Mouse (Mus musculus) MEL (cell line): Measurements from ENCODE around the gene Fbxo48. TPM values are rescaled to one million over a fixed set of nuclear protein-coding genes. Genes with fewer than 3 reads are reported as not detected.

Experiments
- DNase-seq: peaks from one replicate; pipeline ENCODE4 v3.0.0; 2011; ENCODE audit warnings: low read depth, low spot score
- H3K27ac ChIP-seq: 2 replicates; pipeline ENCODE4 v1.5.1; 2012; ENCODE audit warnings: low read depth, mild to moderate bottlenecking, control low read depth, low read length, moderate library complexity; ENCODE audit not compliant: control insufficient read depth
- H3K27me3 ChIP-seq, 2 experiments: fragments of 150-350 bp in 1 of 2; sonication (generic) in 1 of 2; 2 replicates each; pipeline ENCODE4 v1.6.1; 2012; ENCODE audit warnings: low read length in 2 of 2, mild to moderate bottlenecking in 2 of 2, improper control_type of control experiment in 1 of 2, moderate library complexity in 1 of 2; ENCODE audit not compliant: insufficient read depth in 2 of 2, control insufficient read depth in 1 of 2
- H3K36me3 ChIP-seq, 2 experiments: 2 replicates each; pipeline ENCODE4 v1.6.1; 2012 to 2014; ENCODE audit warnings: low read length in 2 of 2, improper control_type of control experiment in 1 of 2, inconsistent platforms in 1 of 2, mild to moderate bottlenecking in 1 of 2; ENCODE audit not compliant: insufficient read depth in 2 of 2, control insufficient read depth in 1 of 2
- H3K4me1 ChIP-seq, 2 experiments: fragments of 150-350 bp in 1 of 2; sonication (generic) in 1 of 2; 2 replicates each; pipeline ENCODE4 v1.6.1; 2012; ENCODE audit warnings: low read length in 2 of 2, improper control_type of control experiment in 1 of 2, mild to moderate bottlenecking in 1 of 2; ENCODE audit not compliant: insufficient read depth in 2 of 2, control insufficient read depth in 1 of 2
- H3K4me3 ChIP-seq, 2 experiments: fragments of 150-350 bp in 1 of 2; sonication (generic) in 1 of 2; 2 replicates each; pipeline ENCODE4 v1.5.1; 2012; ENCODE audit warnings: low read depth in 2 of 2, low read length in 2 of 2, mild to moderate bottlenecking in 2 of 2, moderate library complexity in 2 of 2, control low read depth in 1 of 2, improper control_type of control experiment in 1 of 2; ENCODE audit not compliant: control insufficient read depth in 1 of 2, insufficient read depth in 1 of 2
- H3K79me2 ChIP-seq: 2 replicates; pipeline ENCODE4 v1.6.1; 2012; ENCODE audit warnings: mild to moderate bottlenecking, low read length, moderate library complexity; ENCODE audit not compliant: control insufficient read depth, poor library complexity, insufficient read depth
- H3K9ac ChIP-seq: 2 replicates; pipeline ENCODE4 v1.6.1; 2012; ENCODE audit warnings: low read depth, mild to moderate bottlenecking, control low read depth, low read length, moderate library complexity; ENCODE audit not compliant: control insufficient read depth, poor library complexity, severe bottlenecking
- H3K9me3 ChIP-seq: fragments of 150-350 bp; sonication (generic); replicated peaks from 2 replicates; pipeline ENCODE4 v1.6.1; 2012; ENCODE audit warnings: mild to moderate bottlenecking, low read length, improper control_type of control experiment, moderate library complexity; ENCODE audit not compliant: insufficient read depth
- BHLHE40 ChIP-seq: IDR thresholded peaks from 2 replicates; pipeline ENCODE4 v1.6.1; 2012; ENCODE audit warnings: low read depth, mild to moderate bottlenecking, inconsistent platforms, low read length, improper control_type of control experiment, borderline replicate concordance
- CHD1 ChIP-seq: IDR thresholded peaks from 2 replicates; pipeline ENCODE4 v1.6.1; 2012; ENCODE audit warnings: low read depth, mild to moderate bottlenecking, inconsistent platforms, low read length, improper control_type of control experiment
- CTCF ChIP-seq, 3 experiments: IDR thresholded peaks in 2 of 3; conservative IDR thresholded peaks in 1 of 3; 2 replicates each; pipeline ENCODE4 v1.5.1; 2011 to 2012; ENCODE audit warnings: low read length in 3 of 3, low read depth in 2 of 3, mild to moderate bottlenecking in 2 of 3, improper control_type of control experiment in 1 of 3, inconsistent platforms in 1 of 3, mixed read lengths in 1 of 3, moderate library complexity in 1 of 3; ENCODE audit not compliant: control insufficient read depth in 1 of 3, insufficient read depth in 1 of 3, poor library complexity in 1 of 3, severe bottlenecking in 1 of 3
- EP300 ChIP-seq, 2 experiments: IDR thresholded peaks; 2 replicates each; pipeline ENCODE4 v1.6.1; 2011; ENCODE audit warnings: improper control_type of control experiment in 2 of 2, low read length in 2 of 2, low read depth in 1 of 2, mild to moderate bottlenecking in 1 of 2
- GATA1 ChIP-seq: IDR thresholded peaks from 2 replicates; pipeline ENCODE4 v1.6.1; 2011; ENCODE audit warnings: low read depth, low read length, improper control_type of control experiment
- MAX ChIP-seq: IDR thresholded peaks from 2 replicates; pipeline ENCODE4 v1.6.1; 2011; ENCODE audit warnings: low read length, improper control_type of control experiment
- MAZ ChIP-seq: IDR thresholded peaks from 2 replicates; pipeline ENCODE4 v1.6.1; 2012; ENCODE audit warnings: low read depth, mild to moderate bottlenecking, inconsistent platforms, low read length, improper control_type of control experiment
- MEF2A ChIP-seq: IDR thresholded peaks from 2 replicates; pipeline ENCODE4 v1.6.1; 2014; ENCODE audit warnings: low read depth, mild to moderate bottlenecking, inconsistent platforms, low read length, improper control_type of control experiment; ENCODE audit not compliant: poor library complexity, insufficient replicate concordance, severe bottlenecking; ENCODE audit errors: extremely low read depth
- MXI1 ChIP-seq: IDR thresholded peaks from 2 replicates; pipeline ENCODE4 v1.6.1; 2011; ENCODE audit warnings: mild to moderate bottlenecking, low read depth, low read length, improper control_type of control experiment
- NELFE ChIP-seq: IDR thresholded peaks from 2 replicates; pipeline ENCODE4 v1.6.1; 2011; ENCODE audit warnings: low read depth, low read length, improper control_type of control experiment
- NRF1 ChIP-seq: IDR thresholded peaks from 2 replicates; pipeline ENCODE4 v1.6.1; 2014; ENCODE audit warnings: low read depth, mild to moderate bottlenecking, inconsistent platforms, low read length, improper control_type of control experiment, moderate library complexity; ENCODE audit not compliant: poor library complexity, insufficient read depth, severe bottlenecking
- POLR2A ChIP-seq, 2 experiments: IDR thresholded peaks; 2 replicates each; pipeline ENCODE4 v1.6.1; 2011 to 2012; ENCODE audit warnings: low read length in 2 of 2, mild to moderate bottlenecking in 2 of 2, control low read depth in 1 of 2, improper control_type of control experiment in 1 of 2, low read depth in 1 of 2, moderate library complexity in 1 of 2; ENCODE audit not compliant: control insufficient read depth in 1 of 2, insufficient read depth in 1 of 2, poor library complexity in 1 of 2
- POLR2AphosphoS5 ChIP-seq: IDR thresholded peaks from 2 replicates; pipeline ENCODE4 v1.6.1; 2012; ENCODE audit warnings: low read depth, borderline replicate concordance, mild to moderate bottlenecking, inconsistent platforms, low read length, moderate library complexity, mixed read lengths
- RAD21 ChIP-seq: IDR thresholded peaks from 2 replicates; pipeline ENCODE4 v1.6.1; 2011; ENCODE audit warnings: mild to moderate bottlenecking, low read depth, low read length, improper control_type of control experiment
- TAL1 ChIP-seq: IDR thresholded peaks from 2 replicates; pipeline ENCODE4 v1.6.1; 2012; ENCODE audit warnings: mild to moderate bottlenecking, inconsistent platforms, low read length, moderate library complexity, mixed read lengths
- TBP ChIP-seq: IDR thresholded peaks from 2 replicates; pipeline ENCODE4 v1.8.0; 2011; ENCODE audit warnings: low read depth, low read length, improper control_type of control experiment
- TCF12 ChIP-seq: IDR thresholded peaks from 2 replicates; pipeline ENCODE4 v1.6.1; 2014; ENCODE audit warnings: low read depth, mild to moderate bottlenecking, inconsistent platforms, low read length, improper control_type of control experiment, moderate library complexity
- ZC3H11A ChIP-seq: IDR thresholded peaks from 2 replicates; pipeline ENCODE4 v1.6.1; 2012; ENCODE audit warnings: low read depth, mild to moderate bottlenecking, inconsistent platforms, low read length, improper control_type of control experiment
- ZMIZ1 ChIP-seq: IDR thresholded peaks from 2 replicates; pipeline ENCODE4 v1.6.1; 2012; ENCODE audit warnings: low read depth, mild to moderate bottlenecking, inconsistent platforms, low read length, improper control_type of control experiment, moderate library complexity
- polyA plus RNA-seq, 2 experiments: library from polyadenylated mRNA; stranded (reverse) in 1 of 2; unstranded in 1 of 2; fragments of >175 nt in 1 of 2; fragments of >200 nt in 1 of 2; gene quantifications; 2 replicates each; pipeline versions ENCODE4 v1.2.1 to v1.2.4; 2012; ENCODE audit warnings: low replicate concordance in 2 of 2, low read depth in 1 of 2; ENCODE audit not compliant: insufficient read length in 2 of 2, insufficient read depth in 1 of 2, missing spikeins in 1 of 2
- total RNA-seq: library from RNA; depleted of rRNA; stranded (reverse); fragments of 300-350 nt; gene quantifications from 2 replicates; pipeline ENCODE4 v1.2.3, GENCODE M21; 2012

The Fbxo48 gene
- total and polyA plus RNA-seq, 3 experiments = 3.4 to 5.2 TPM; not detected in 1

DNA sequence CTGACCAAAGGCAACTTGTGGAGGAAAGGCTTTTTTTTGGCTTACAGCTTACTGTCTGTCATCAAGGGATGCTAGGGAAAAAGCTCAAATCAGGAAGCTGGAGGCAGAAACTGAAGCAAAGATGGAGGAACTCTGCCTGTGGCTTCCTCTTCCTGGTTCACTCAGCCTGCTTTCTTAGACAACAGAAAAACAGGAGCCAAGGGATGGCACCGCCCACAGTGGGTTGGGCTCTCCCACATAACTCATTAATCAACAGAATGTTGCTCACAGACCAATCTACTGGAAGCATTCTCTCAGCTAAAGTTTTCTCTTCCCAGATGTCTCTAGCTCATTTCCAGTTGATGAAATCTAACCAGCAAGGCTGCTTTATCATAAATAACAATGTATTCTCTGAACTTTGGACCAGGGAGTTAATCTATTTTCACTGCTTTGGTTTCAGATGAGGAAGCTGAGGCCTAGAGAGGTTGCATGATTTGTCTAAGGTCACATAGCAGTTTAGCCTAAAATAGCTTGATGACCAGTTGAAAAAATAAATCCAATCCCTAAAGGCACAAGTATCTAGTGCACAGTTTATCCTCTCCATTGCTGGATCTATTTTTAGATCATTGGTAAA, 43.6 kb upstream of the Fbxo48 start:
- peak; percentile 7 for DNase-seq
- H3K27ac ChIP-seq = no peak overlapping the region
- TF ChIP-seq POLR2AphosphoS5 (no peak), BHLHE40 (no peak), POLR2A (IDR thresholded peaks at IDR 0.05; ENCODE audit: control insufficient read depth in 1 of 2, insufficient read depth in 1 of 2, low read depth in 1 of 2, low read length in 2 of 2, poor library complexity in 1 of 2) (no peak), EP300 (IDR thresholded peaks at IDR 0.05; ENCODE audit: low read depth in 1 of 2, low read length in 2 of 2) (no peak), TCF12 (no peak), CTCF (IDR thresholded peaks at IDR 0.05 in 2 of 3, conservative IDR thresholded peaks at IDR 0.05 in 1 of 3; ENCODE audit: control insufficient read depth in 1 of 3, insufficient read depth in 1 of 3, low read depth in 2 of 3, low read length in 3 of 3, poor library complexity in 1 of 3, severe bottlenecking in 1 of 3) (no peak), TBP (no peak), NRF1 (no peak), TAL1 (no peak), MAX (no peak), MXI1 (no peak)
- no peaks in the 10 kb centered on the region for H3K4me1 ChIP-seq
- H3K9me3 ChIP-seq = no peaks in the 10 kb centered on the region
- H3K9ac ChIP-seq = no peak overlapping the region
- H3K27me3 ChIP-seq = peaks cover 3 to 7% of the 10 kb centered on the region in 2 experiments; a peak in 3 of 4 replicates
- no peaks in the 10 kb centered on the region for H3K36me3 ChIP-seq
- no peak overlapping the region for H3K4me3 ChIP-seq
- H3K79me2 ChIP-seq = no peaks in the 10 kb centered on the region

DNA sequence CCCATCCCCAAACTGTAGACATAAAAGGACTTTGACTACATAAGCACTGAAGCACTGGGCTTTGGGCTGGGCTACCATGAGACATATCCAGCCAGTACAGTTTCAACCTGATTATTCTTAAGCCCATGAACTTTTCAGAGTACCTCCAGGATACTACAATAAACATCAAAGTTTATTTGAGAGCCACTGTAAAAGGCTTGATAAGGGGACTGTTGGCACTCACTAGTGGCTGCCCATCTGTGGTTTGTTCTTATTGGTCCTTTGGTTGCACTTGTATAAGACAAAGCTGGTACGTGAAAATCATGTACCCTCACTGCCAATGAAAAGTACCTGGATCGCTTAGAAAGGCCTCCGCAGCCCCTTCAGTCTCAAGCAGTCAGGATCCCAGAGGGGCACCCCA, 36.4 kb upstream of the Fbxo48 start:
- H3K9ac ChIP-seq = no peak overlapping the region
- H3K27ac ChIP-seq = no peak overlapping the region
- no peak for TF ChIP-seq RAD21
- TF ChIP-seq NELFE = no peak
- no peaks in the 10 kb centered on the region for H3K79me2 ChIP-seq
- H3K36me3 ChIP-seq = no peaks in the 10 kb centered on the region
- no peak for DNase-seq
- no peaks in the 10 kb centered on the region for H3K4me1 ChIP-seq
- peaks cover 0 to 4% of the 10 kb centered on the region in 2 experiments for H3K27me3 ChIP-seq
- H3K4me3 ChIP-seq = no peak overlapping the region
- no peaks in the 10 kb centered on the region for H3K9me3 ChIP-seq

DNA sequence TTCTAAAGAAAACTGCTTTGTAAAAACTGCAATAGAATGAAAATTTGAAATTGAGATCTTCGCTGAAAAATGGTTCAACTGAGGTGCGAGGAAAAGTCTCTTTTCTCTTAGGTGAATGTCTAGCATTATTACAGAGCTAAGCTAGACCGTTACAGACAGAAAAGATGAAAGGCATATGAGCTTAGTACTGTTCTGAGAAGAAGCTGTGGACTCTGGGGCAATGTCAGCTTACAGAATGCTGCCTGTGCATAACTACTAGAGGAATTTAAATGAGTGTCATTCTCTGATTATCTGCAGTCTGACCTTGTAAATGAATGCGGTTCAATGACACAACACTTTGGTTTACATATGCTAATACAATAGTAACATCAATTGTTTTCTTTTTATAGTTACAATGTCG, 35.3 kb upstream of the Fbxo48 start:
- Histone ChIP-seq H3K9ac (no peak overlapping the region), H3K79me2 (no peaks in the 10 kb centered on the region), H3K4me1 (no peaks in the 10 kb centered on the region), H3K27me3 (peaks cover 0 to 4% of the 10 kb centered on the region in 2 experiments), H3K36me3 (no peaks in the 10 kb centered on the region), H3K4me3 (no peak overlapping the region), H3K9me3 (no peaks in the 10 kb centered on the region), H3K27ac (no peak overlapping the region)
- TF ChIP-seq MXI1 (no peak), TBP (no peak), BHLHE40 (no peak), NRF1 (no peak), POLR2A (IDR thresholded peaks at IDR 0.05; ENCODE audit: control insufficient read depth in 1 of 2, insufficient read depth in 1 of 2, low read depth in 1 of 2, low read length in 2 of 2, poor library complexity in 1 of 2) (no peak), MEF2A (no peak), MAX (no peak), TCF12 (no peak), ZMIZ1 (no peak), CHD1 (no peak), MAZ (no peak), ZC3H11A (no peak), GATA1 (no peak)
- no peak for DNase-seq
